Mouse (Mus musculus) heart, embryonic 10.5 days (tissue): Measurements from ENCODE around the gene Myo16. TPM values are rescaled to one million over a fixed set of nuclear protein-coding genes. Genes with fewer than 3 reads are reported as not detected.
A peak's percentile ranks its signal among the peaks of the same experiment; 100 is the strongest.

Experiments
- DNase-seq: peaks from one replicate; pipeline ENCODE4 v3.0.0-alpha.2; 2017; ENCODE audit warnings: low spot score
- H3K27ac ChIP-seq: fragments of 300-500 bp; sonication (generic); 2 replicates; pipeline ENCODE4 v1.5.1; 2016; ENCODE audit warnings: mild to moderate bottlenecking
- H3K27me3 ChIP-seq: fragments of 300-500 bp; sonication (generic); 2 replicates; pipeline ENCODE4 v1.6.1; 2016; ENCODE audit warnings: mild to moderate bottlenecking; ENCODE audit not compliant: poor library complexity, insufficient read depth, severe bottlenecking
- H3K36me3 ChIP-seq: fragments of 300-500 bp; sonication (generic); 2 replicates; pipeline ENCODE4 v1.6.1; 2016; ENCODE audit warnings: mild to moderate bottlenecking, moderate library complexity
- H3K4me1 ChIP-seq: fragments of 300-500 bp; sonication (generic); 2 replicates; pipeline ENCODE4 v1.6.1; 2016; ENCODE audit warnings: mild to moderate bottlenecking
- H3K4me3 ChIP-seq: fragments of 300-500 bp; sonication (generic); 2 replicates; pipeline ENCODE4 v1.5.1; 2016; ENCODE audit warnings: mild to moderate bottlenecking, moderate library complexity
- H3K9me3 ChIP-seq: fragments of 300-500 bp; sonication (generic); 2 replicates; pipeline ENCODE4 v1.6.1; 2016; ENCODE audit warnings: mild to moderate bottlenecking, moderate library complexity
- WGBS: fragments of 180-500 bp; shearing (Covaris S2); methylation state at CpG from one replicate; pipeline ENCODE4 v1.1.7; 2016; 5-methylcytosine and 5-hydroxymethylcytosine counted together
- polyA plus RNA-seq: library from polyadenylated mRNA; unstranded; fragments of >200 nt; fragmentation: Nextera tagmentation; extraction: Ambion mirVana; gene quantifications from 2 replicates; pipeline ENCODE4 v1.2.1, GENCODE M21; 2016

Myo16 gene
- polyA plus RNA-seq, 1 experiment from 2014 or later, result 2.2 TPM

- DNase-seq, result no peak
- Histone ChIP-seq H3K27me3 (no peaks in the 10 kb centered on the region), H3K9me3 (no peaks in the 10 kb centered on the region), H3K4me3 (no peak overlapping the region), H3K4me1 (no peaks in the 10 kb centered on the region), H3K27ac (no peak overlapping the region), H3K36me3 (no peaks in the 10 kb centered on the region)
- WGBS, result 80% methylated on average over 2 of the region's 2 CpGs
Observed at GRCm38 (mm10) chr8:10164959-10165358, 11.2 kb downstream of the Myo16 start.

GRCm38 (mm10) chr8:10168326-10168725, 14.6 kb downstream of the Myo16 start:
- 86% methylated on average over 2 of the region's 4 CpGs for WGBS
- Histone ChIP-seq H3K27me3 (no peaks in the 10 kb centered on the region), H3K4me1 (no peaks in the 10 kb centered on the region), H3K27ac (no peak overlapping the region), H3K9me3 (no peaks in the 10 kb centered on the region), H3K4me3 (no peak overlapping the region), H3K36me3 (no peaks in the 10 kb centered on the region)
- DNase-seq, result no peak

GRCm38 (mm10) chr8:10169894-10170293, 16.2 kb downstream of the Myo16 start:
- no peak overlapping the region for H3K4me3 ChIP-seq
- no peaks in the 10 kb centered on the region for H3K9me3 ChIP-seq
- WGBS, result 78% methylated on average over 3 of the region's 3 CpGs
- no peaks in the 10 kb centered on the region for H3K27me3 ChIP-seq
- H3K27ac ChIP-seq, result no peak overlapping the region
- DNase-seq, result no peak
- H3K36me3 ChIP-seq, result no peaks in the 10 kb centered on the region
- no peaks in the 10 kb centered on the region for H3K4me1 ChIP-seq

- 82% methylated on average over 2 of the region's 2 CpGs for WGBS
- no peaks in the 10 kb centered on the region for H3K4me1 ChIP-seq
- H3K27me3 ChIP-seq, result no peaks in the 10 kb centered on the region
- no peaks in the 10 kb centered on the region for H3K36me3 ChIP-seq
- no peak for DNase-seq
- H3K27ac ChIP-seq, result no peak overlapping the region
- H3K9me3 ChIP-seq, result no peaks in the 10 kb centered on the region
- H3K4me3 ChIP-seq, result no peak overlapping the region
Observed at GRCm38 (mm10) chr8:10171321-10171720, 17.6 kb downstream of the Myo16 start.

- Histone ChIP-seq H3K36me3 (no peaks in the 10 kb centered on the region), H3K27ac (no peak overlapping the region), H3K27me3 (no peaks in the 10 kb centered on the region), H3K9me3 (no peaks in the 10 kb centered on the region), H3K4me3 (no peak overlapping the region), H3K4me1 (no peaks in the 10 kb centered on the region)
- peak; percentile 6 for DNase-seq
- WGBS, result 93% methylated on average over 3 of the region's 3 CpGs
Observed at GRCm38 (mm10) chr8:10172278-10172677, 18.6 kb downstream of the Myo16 start.

- Histone ChIP-seq H3K4me1 (no peaks in the 10 kb centered on the region), H3K36me3 (no peaks in the 10 kb centered on the region), H3K27ac (no peak overlapping the region), H3K27me3 (no peaks in the 10 kb centered on the region), H3K9me3 (no peaks in the 10 kb centered on the region), H3K4me3 (no peak overlapping the region)
- WGBS, result 67% methylated on average over 9 of the region's 9 CpGs
- no peak for DNase-seq
Observed at GRCm38 (mm10) chr8:10173033-10173747, 19.5 kb downstream of the Myo16 start.

- no peaks in the 10 kb centered on the region for H3K36me3 ChIP-seq
- H3K27me3 ChIP-seq, result no peaks in the 10 kb centered on the region
- H3K4me1 ChIP-seq, result no peaks in the 10 kb centered on the region
- no peak for DNase-seq
- H3K4me3 ChIP-seq, result no peak overlapping the region
- no peaks in the 10 kb centered on the region for H3K9me3 ChIP-seq
- H3K27ac ChIP-seq, result no peak overlapping the region
- WGBS, result 57% methylated on average over 5 of the region's 5 CpGs
Observed at GRCm38 (mm10) chr8:10174201-10174840, 20.6 kb downstream of the Myo16 start.

- H3K4me3 ChIP-seq, result no peak overlapping the region
- WGBS, result 81% methylated on average over 7 of the region's 7 CpGs
- no peaks in the 10 kb centered on the region for H3K27me3 ChIP-seq
- H3K9me3 ChIP-seq, result no peaks in the 10 kb centered on the region
- DNase-seq, result no peak
- no peaks in the 10 kb centered on the region for H3K36me3 ChIP-seq
- H3K4me1 ChIP-seq, result no peaks in the 10 kb centered on the region
- no peak overlapping the region for H3K27ac ChIP-seq
Observed at GRCm38 (mm10) chr8:10174841-10175680, 21.4 kb downstream of the Myo16 start.

- Histone ChIP-seq H3K9me3 (no peaks in the 10 kb centered on the region), H3K27me3 (no peaks in the 10 kb centered on the region), H3K27ac (no peak overlapping the region), H3K36me3 (no peaks in the 10 kb centered on the region), H3K4me3 (no peak overlapping the region), H3K4me1 (no peaks in the 10 kb centered on the region)
- no peak for DNase-seq
- 87% methylated on average over 4 of the region's 4 CpGs for WGBS
Observed at GRCm38 (mm10) chr8:10175976-10176375, 22.3 kb downstream of the Myo16 start.

GRCm38 (mm10) chr8:10177131-10177530, 23.4 kb downstream of the Myo16 start:
- no peaks in the 10 kb centered on the region for H3K9me3 ChIP-seq
- H3K36me3 ChIP-seq, result no peaks in the 10 kb centered on the region
- no peaks in the 10 kb centered on the region for H3K4me1 ChIP-seq
- H3K27me3 ChIP-seq, result no peaks in the 10 kb centered on the region
- WGBS, result 59% methylated on average over 4 of the region's 4 CpGs
- no peak overlapping the region for H3K4me3 ChIP-seq
- DNase-seq, result no peak
- no peak overlapping the region for H3K27ac ChIP-seq

- no peak for DNase-seq
- Histone ChIP-seq H3K36me3 (no peaks in the 10 kb centered on the region), H3K27me3 (no peaks in the 10 kb centered on the region), H3K4me1 (no peaks in the 10 kb centered on the region), H3K9me3 (no peaks in the 10 kb centered on the region), H3K27ac (no peak overlapping the region), H3K4me3 (no peak overlapping the region)
Observed at GRCm38 (mm10) chr8:10178986-10179385, 25.3 kb downstream of the Myo16 start.

GRCm38 (mm10) chr8:10190607-10191006, 36.9 kb downstream of the Myo16 start:
- Histone ChIP-seq H3K27ac (no peak overlapping the region), H3K4me3 (no peak overlapping the region), H3K4me1 (no peaks in the 10 kb centered on the region), H3K36me3 (no peaks in the 10 kb centered on the region), H3K27me3 (no peaks in the 10 kb centered on the region), H3K9me3 (no peaks in the 10 kb centered on the region)
- WGBS, result 85% methylated on average over 6 of the region's 6 CpGs
- DNase-seq, result no peak

- 82% methylated on average over 7 of the region's 7 CpGs for WGBS
- H3K27me3 ChIP-seq, result no peaks in the 10 kb centered on the region
- no peak overlapping the region for H3K27ac ChIP-seq
- no peaks in the 10 kb centered on the region for H3K9me3 ChIP-seq
- H3K4me1 ChIP-seq, result peaks cover 10% of the 10 kb centered on the region
- no peak overlapping the region for H3K4me3 ChIP-seq
- H3K36me3 ChIP-seq, result no peaks in the 10 kb centered on the region
- no peak for DNase-seq
Observed at GRCm38 (mm10) chr8:10198164-10198563, 44.5 kb downstream of the Myo16 start.
